Mouse (Mus musculus): ENCODE measurements around the gene Map4k4.

Map4k4 gene

DNA sequence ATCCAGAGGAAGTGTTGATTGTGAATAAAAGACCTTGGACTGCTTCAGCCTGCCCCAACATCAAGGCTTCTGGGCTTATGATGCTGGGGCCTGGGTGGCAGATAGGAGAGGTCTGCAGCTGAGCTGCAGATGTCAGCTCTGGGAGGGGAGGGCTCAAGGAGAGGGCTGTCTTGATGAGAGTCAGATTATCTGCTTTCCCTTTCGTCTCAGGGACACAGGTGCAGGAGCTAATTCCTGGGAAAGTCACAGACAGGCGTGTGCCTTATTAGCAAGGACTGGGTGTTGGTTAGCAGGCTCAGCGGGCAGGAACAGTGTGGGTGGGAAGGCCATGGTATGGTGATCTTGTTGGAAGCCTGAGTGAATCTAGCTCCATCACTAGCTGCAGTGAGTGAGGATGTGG is 63.1 kb downstream of the Map4k4 start:
- DNase-seq (ENCODE audit: low read depth, low spot score) = no peak

DNA sequence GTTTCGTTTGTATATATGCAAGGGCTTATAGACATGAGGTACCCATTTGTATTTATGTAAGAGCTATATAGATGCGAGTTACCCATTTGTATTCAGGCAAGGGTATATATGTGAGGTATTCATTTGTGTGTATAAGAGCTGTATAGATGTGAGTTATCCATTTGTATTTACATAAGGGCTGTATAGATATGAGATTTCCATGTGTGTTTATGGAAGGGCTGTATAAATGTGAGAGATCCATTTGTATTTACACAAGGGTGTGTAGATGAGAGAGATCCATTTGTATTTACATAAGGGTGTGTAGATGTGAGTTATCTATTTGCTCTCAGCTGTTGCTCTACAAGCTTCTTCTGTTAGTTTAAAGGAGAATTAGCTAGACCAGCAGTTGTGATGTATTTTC is 63.7 kb downstream of the Map4k4 start:
- no peak for DNase-seq (ENCODE audit: low read depth, low spot score)

DNA sequence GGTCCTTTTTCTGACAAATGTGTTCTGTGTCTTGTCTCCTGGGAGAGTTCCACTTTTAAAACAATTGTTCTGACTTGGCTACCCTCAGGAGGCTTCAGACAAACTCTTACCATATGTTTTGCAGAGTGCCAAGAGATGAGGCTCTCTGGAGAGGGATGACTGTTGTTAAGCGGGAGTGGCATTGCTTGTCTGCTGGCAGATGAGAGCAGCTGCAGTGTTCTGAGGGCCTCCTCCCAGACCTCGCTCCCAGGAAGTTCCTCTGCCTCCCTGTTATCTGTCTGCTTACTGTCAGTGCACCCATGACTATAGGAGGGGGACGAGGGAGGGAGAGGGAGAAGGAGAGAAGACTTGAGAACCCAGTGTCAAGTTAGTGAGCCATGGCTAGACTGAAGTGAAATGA is 64.7 kb downstream of the Map4k4 start:
- DNase-seq (ENCODE audit: low read depth, low spot score) = no peak

DNA sequence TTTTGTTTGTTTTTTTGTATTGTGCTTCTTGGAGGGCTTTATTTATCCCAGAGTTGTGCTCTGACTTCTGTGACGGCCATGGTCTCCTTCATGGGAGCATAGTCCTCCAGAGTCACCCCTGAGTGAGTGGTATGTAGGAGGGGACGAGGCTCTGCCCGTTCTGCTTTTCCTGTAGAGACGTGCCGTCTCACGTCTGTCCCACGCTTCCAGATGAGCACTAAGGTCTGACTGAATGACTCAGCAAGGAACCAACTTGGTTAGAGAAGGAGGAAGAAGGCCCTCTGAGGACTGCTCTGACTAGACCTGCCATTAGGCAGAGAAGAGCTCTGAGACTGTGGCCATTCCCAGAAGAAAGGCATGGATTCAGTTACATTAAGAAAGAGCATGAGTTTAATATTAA is 68.3 kb downstream of the Map4k4 start:
- no peak for DNase-seq (ENCODE audit: low read depth, low spot score)

DNA sequence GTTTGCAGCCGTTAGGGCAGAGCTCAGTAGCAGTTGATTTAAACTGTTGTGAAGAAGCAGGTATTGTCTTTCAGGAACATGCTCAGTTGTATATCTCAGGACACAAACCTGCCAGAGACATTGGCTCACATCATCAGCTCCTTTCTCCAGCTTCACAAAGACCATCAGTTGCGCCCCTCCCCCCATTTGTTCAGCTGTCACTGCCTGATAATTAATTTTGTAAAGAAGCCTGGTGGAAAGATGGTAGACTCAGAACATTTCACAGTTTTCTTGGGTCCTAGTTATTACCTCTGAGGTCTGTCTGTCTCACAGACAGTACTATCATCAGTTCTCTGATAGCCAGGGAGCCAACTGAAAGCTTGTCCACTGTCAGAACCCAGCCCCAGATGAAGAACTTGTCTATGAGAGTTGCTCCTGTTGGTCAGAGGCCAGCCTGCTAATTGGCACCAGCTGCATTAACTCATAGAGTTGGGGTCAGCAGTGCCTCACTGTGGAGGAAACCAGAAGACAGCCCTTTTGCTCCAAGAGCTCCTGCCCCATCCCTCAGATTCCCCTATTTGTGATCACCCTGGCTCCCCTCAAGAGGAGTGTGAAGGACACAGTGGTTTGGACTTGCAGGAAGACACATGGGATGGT is 69.2 kb downstream of the Map4k4 start:
- DNase-seq (ENCODE audit: low read depth, low spot score) = no peak

DNA sequence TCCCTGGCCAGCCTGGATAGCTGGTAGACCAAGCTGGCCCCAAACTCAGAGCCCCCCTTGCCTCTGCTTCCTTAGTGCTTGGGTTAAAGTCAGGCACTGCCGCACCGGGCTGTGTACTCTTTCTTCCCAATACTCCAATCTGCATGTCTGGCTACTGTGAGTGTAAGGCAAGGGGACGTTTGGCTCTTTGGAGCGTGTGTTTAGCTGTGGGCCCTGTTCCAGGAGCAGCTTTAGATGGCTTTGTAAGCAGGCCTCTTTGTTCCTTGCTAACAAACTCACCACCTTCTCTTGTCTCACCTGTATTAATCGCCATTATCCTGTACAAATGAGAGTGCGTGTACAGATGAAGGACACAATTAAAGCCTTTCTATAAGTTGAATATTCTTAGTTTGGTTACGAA is 71.7 kb downstream of the Map4k4 start:
- DNase-seq (ENCODE audit: low read depth, low spot score) = no peak

DNA sequence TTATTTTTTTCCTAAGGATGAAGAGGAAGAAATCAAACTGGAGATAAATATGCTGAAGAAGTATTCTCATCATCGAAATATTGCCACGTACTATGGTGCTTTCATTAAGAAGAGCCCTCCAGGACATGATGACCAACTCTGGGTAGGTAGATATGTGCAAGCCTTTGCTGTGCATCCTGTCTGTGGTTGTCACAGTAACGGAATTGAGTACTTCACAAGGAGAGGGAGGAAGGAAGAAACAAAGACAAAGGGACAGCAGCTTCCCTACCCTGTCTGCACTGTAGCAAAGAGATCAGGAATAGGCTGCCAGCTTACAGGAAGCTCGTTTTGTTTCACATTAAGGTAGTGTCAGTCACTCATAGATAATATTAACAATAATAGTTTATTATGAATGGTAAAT is 73.2 kb downstream of the Map4k4 start:
- no peak for DNase-seq (ENCODE audit: low read depth, low spot score)

DNA sequence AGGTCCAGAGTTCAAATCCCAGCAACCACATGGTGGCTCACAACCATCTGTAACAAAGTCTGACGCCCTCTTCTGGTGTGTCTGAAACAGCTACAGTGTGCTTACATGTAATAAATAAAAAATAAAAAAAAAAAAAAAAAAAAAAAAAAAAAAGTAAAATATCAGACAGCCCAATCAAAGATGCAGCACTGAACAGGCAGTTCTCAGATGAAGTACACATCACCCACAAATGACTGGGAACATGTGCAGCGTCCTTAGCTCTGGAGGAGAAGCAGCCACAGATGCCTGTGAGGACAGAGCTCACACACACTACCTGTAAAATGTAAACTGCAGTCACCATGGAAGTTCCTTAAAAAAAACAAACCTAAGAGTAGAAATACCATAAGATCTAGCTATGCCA is 74.3 kb downstream of the Map4k4 start:
- DNase-seq (ENCODE audit: low read depth, low spot score) = no peak

DNA sequence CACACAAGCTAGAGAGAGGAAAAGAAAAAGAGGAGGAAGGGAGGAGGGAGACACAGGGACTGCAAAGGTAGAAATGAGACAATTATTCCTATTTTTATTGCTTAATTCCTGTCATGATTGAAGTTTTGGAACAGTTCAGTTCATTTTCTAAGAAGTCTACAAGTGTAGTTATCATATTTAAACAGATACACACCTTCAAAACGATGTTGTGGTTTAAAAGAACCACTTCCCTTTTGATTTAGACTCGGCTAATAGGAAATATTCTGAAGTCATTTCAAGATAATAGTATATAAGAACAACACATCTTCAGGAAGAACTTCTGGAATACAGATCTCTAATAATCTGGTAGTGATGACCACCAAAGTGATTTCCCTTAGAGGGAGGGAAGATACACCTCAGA is 75.4 kb downstream of the Map4k4 start:
- DNase-seq (ENCODE audit: low read depth, low spot score) = no peak

DNA sequence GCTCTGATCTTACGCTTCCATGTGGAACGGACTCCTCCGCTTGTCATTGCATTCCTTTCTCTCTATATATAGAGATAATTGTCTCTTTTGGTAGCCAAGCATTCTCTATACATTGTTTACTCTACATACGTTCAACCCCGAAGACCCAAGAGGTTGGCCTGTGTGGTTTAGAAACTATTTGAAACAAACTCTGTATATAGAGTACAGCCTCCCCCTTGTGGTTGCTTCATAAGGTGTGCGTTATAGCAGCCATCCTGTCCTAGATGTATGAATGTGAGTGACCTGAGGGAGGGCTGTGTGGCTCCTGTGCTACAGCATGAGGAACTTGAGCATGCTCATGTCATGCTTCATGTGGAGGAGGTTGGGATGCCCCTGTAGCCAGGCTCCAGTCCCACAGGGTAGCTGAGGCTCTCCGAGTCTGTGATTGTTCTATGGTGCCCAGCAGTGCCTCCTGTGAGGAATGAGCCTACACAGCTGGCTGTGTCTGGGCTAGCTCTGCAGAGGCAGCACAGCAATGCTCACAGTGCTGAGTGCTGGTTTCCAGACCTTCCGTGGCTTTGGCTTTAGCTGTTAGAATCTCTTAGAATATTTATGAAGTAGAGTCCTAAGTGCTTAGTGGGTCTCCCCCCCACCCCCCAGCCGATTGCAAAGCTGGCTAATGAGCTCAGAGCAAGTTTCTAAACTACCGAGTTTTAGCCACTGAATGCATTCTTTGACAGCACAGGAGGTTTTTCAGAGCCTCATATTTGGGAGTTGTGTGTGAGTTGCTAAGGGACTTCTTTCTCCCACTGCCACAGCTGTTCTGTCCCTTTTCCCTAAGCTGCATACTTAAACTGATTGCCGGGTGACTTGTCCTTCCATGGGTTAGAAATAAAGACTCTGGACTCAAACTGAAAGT is 76.4 kb downstream of the Map4k4 start:
- DNase-seq (ENCODE audit: low read depth, low spot score) = no peak

DNA sequence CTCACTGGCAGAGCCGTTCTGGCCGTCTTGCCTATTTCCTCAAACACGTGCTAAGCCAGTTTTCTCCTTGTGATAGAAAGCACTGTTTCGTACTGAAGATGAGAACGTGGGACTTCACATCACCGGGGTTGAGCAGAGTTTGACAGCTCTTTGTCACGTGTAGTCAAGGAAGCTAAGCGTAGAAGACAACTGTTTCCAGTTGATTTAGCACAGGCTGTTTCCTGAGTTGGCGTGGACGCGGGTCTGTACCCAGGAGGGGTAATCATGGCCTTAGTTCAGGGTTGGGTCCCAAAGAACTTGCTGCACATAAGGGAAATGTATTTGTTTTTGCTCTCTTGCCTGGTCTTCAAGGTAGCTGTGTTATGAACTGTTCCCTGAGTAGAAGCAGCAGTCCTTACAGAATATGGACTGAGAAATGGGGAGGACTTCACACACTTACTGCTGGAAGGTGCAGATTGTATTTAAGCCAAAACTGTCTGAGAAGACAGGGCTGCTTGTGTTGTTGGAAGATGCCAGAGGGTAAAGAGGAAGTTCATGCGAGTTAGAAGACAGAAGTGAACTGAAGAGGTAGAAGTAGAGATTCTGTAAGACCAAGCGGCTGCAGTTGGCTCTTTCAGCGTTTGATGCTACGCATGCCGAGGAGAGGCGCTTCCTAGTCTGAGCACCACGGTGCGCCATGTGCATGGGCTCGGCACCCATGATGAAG is 78.2 kb downstream of the Map4k4 start:
- no peak for DNase-seq (ENCODE audit: low read depth, low spot score)

DNA sequence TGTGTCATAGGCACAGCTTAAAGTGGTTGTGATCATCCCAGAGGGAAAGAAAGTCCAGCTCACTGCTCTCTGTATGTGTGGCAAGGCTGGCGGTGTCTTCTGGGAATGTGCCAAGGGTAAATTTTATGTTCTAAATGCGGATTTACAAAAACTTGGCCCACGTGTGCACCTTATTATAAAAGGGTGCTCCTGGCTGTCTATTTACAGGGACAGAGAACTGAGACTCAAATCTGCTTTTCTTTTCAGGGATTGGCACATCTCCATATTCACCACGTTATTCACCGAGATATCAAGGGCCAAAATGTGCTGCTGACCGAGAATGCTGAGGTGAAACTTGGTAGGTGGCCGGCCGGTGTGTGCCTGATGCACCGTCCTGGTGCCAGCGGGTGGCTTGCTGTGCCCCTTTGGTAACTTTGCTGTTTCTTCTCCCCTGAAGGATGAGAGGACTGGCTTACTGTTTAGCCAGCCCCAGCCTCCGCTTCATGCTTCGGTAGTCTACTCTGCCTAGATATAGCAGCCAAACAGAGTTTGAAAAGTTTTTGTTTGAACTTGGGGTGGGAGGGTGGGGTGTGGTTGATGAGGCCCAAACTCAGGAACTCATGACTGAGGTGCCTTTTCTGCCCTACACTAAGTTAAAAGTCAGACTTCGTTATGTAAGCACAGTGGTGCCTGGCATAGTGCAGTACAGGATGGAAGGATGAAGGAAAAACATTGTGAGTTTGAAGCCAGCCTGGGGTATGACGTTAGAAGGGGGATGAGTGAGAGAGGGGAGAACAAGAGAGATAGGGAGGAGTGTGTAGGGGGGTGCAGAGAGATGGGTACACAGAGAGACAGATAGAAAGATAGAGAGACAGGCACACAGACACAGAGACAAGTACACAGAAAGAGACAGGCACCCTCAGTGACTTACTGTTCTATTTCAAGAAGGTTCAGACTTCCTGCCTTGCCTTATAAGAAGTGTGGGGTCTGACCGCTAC is 79.9 kb downstream of the Map4k4 start:
- DNase-seq (ENCODE audit: low read depth, low spot score) = no peak

DNA sequence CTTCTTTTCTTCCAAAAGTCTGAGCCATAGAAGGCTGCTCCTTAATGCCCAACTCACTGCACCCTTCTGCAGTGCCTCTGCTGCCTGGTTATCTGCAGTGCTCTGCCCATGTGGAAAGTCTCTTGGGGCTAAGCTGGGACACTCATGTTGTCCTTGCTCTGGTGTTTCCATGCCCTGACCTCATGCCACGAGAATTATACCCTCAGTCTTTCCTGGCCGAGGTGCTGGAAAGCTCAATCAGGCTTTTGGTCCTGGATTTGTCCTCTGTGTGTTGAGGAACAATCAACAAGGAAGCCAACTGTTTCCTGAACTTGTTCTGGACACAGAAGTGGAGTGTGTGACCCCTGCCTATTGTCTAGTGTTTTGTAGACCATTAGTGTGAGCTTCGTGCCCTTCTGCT is 81.3 kb downstream of the Map4k4 start:
- DNase-seq (ENCODE audit: low read depth, low spot score) = no peak

DNA sequence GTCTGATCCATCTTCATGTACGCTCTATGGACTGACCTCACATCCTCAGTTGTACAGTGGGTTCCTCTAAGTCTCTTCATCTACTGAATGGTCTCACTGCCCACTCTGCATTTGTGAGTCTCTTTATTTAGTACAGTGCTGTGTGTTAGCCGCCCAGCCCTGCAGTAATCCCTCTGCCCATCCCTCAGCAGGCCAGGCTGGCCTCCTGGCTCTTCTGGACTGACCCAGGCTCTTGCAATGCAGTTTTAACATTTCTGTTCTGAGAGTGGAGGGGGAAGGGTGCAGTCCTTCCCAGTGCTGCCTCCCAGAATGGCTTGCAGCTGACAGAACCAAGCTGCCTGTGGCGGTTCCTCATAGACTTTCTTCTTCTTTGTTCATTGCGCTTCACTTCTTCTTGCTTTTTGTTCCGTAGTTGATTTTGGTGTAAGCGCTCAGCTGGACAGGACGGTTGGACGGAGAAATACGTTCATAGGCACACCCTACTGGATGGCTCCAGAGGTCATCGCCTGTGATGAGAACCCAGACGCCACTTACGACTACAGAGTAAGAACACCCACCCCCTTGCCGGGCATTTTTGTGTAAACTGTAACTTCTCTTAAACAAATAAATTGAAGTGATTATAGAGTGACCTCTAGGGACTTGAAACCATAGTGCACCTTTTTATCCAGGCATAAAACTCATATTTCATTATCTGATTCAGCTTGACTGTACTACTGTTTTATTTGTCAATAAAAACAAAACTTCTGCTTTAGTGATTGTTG is 82.2 kb downstream of the Map4k4 start:
- DNase-seq (ENCODE audit: low read depth, low spot score) = no peak

DNA sequence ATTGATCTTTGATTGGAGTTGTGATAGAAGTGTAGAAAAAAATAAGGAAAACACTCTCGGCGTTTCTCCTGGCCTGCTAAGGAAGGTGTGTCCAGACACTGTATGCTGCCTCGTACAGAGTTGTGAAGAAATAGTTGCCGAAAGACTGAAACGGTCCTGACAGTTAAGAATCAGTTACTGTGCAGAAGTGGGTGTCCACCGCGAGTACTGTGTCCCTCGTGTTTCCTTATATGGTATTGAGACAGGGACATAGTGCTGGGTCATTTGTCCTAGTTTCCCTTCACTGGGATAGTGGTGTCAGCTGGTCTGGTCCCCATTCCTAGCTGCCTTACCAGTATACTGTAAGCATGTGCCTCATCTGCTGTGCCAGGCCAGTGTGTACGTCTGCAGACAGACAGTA is 83.6 kb downstream of the Map4k4 start:
- DNase-seq (ENCODE audit: low read depth, low spot score) = no peak

DNA sequence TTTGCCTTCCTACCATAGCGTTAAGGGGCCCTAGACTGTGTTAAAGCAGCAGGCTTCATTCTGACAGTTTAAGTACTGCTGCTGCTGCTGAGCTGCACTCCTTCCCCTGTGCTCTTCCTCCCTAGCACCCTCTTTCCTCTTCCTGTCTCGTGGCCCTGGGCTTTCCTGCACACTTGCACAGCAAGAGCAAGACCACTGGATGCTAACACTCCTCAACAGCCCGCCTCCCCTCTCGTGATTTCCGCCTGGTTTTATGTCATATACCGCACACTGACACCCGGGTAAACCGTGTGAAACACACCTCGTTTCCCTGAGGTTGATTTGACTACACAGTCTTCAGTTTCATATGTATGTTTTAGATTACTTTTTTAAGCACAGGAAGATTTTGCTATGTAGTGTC is 86.1 kb downstream of the Map4k4 start:
- no peak for DNase-seq (ENCODE audit: low read depth, low spot score)

DNA sequence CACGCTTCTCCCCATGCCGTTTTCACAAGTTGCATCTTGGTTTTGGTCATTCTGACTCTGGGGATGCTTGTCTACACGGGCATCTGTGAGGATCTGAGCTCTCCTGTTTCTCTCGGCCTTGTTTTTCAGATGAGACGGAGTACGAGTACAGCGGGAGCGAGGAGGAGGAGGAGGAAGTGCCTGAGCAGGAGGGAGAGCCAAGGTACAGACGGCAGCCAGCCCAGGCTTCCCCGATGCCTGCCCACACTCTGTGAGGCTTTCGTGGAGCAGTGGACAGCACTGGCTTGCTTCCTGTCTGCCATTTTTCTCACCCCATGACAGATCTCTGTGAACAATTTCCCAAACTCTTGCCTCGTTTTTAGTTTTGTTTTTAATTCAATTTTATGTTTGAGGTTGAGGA is 88.1 kb downstream of the Map4k4 start:
- no peak for DNase-seq (ENCODE audit: low read depth, low spot score)

DNA sequence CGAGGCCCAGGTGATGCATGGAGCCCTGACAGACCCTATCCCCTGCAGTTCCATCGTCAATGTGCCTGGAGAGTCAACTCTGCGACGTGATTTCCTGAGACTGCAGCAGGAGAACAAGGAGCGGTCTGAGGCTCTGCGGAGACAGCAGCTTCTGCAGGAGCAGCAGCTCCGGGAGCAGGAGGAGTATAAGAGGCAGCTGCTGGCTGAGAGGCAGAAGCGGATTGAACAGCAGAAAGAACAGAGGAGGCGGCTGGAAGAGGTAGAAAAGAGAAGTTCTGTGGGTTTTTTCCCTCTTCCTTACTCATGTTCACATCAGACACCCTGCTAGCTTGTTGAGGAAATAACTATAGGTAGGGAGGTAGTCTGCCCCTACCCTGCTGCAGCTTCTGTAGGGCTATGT is 89.3 kb downstream of the Map4k4 start:
- no peak for DNase-seq (ENCODE audit: low read depth, low spot score)

DNA sequence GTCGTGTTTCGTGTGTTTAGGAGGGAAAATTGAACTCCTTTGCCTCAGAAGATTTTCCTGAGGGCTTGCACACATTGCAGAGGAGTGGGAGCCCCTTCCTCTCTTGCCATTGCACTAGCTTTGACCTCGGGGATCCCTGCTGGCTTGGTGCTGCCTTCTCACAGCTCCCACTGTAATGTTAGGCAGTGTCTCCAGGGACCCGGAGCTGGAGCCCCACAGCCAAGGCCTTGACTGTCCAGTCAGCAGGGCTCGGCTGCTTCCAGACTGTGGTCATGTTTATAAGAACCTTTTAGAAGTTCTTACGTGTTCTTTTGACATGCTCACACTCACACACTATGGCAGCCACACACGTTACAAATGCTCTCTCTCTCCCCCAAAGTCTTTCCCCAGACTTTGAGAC is 93.2 kb downstream of the Map4k4 start:
- no peak for DNase-seq (ENCODE audit: low read depth, low spot score)

DNA sequence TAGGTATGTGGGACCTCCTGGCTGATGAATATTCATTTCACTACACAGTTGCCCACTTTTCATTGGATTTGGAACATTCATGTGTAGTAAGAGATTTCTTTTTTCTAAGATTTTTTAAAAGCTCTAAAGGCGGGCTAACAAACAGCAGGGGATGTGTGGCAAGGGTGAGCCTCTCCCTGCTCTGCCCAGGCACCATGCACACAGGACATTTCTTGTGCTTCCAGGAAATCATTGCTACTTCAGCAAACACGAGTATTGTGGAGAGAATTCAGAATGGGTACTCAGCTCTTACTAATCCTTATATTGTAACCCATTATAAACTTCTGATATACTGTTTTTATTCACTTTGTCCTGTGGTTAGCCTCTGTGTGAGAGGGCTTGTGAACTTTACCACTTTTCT is 94.9 kb downstream of the Map4k4 start:
- no peak for DNase-seq (ENCODE audit: low read depth, low spot score)

DNA sequence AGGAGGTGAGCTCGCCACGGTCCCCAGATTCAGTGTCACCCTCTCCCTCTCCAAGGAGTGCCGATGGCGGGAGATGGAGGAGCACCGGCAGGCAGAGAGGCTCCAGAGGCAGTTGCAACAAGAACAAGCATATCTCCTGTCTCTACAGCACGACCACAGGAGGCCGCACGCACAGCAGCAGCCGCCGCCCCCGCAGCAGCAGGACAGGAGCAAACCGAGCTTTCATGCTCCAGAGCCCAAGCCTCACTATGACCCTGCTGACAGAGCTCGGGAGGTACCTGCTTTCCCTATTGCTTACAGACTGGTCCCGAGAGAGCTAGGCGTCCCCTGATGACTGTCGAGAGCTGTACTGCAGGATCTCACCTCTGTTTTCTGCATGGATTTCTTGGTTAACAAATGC is 99.8 kb downstream of the Map4k4 start:
- no peak for DNase-seq (ENCODE audit: low read depth, low spot score)
